Mouse (Mus musculus) brain, embryonic 14.5 days (tissue): ENCODE measurements around the gene Erbb2.

Experiments
- CTCF ChIP-seq: fragments of 200-500 bp; IDR thresholded peaks from 2 replicates; pipeline ENCODE4 v1.5.1; 2012; ENCODE audit warnings: inconsistent platforms, mild to moderate bottlenecking, moderate library complexity, borderline replicate concordance; ENCODE audit not compliant: insufficient read depth, insufficient read length; ENCODE audit errors: extremely low read depth
- POLR2A ChIP-seq: fragments of 200-500 bp; IDR thresholded peaks from 2 replicates; pipeline ENCODE4 v1.6.1; 2012; ENCODE audit warnings: mild to moderate bottlenecking, inconsistent platforms, borderline replicate concordance; ENCODE audit not compliant: poor library complexity, insufficient read depth, insufficient read length, severe bottlenecking; ENCODE audit errors: extremely low read depth

DNA sequence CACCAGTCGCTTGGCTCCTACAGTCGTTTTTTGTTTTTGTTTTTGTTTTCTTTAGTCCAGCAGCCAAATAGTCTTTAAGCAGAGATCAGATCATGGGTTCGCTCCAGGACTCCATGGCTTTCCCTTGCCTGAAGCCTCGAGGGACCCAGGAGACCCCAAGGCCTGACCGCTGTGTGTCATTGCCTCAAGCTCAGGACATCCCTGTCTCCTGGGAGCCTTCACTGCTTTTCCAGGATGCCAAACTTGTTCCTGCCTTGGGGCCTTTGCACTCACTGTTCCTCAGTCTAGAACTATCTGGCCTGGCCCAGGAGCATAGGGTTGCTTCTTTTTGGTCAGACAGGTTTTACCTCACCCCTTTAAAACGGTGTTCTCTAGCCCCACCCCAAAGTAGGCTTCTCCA, 5.6 kb upstream of the Erbb2 start:
- TF ChIP-seq POLR2A (no peak), CTCF (no peak)
